Mouse (Mus musculus): ENCODE data around the gene Slc45a3. TPM values are rescaled to one million over a fixed set of nuclear protein-coding genes. Genes with fewer than 3 reads are reported as not detected.

Gene Slc45a3
- polyA plus RNA-seq, 1 experiment from 2014 or later: 2.1 TPM

DNA sequence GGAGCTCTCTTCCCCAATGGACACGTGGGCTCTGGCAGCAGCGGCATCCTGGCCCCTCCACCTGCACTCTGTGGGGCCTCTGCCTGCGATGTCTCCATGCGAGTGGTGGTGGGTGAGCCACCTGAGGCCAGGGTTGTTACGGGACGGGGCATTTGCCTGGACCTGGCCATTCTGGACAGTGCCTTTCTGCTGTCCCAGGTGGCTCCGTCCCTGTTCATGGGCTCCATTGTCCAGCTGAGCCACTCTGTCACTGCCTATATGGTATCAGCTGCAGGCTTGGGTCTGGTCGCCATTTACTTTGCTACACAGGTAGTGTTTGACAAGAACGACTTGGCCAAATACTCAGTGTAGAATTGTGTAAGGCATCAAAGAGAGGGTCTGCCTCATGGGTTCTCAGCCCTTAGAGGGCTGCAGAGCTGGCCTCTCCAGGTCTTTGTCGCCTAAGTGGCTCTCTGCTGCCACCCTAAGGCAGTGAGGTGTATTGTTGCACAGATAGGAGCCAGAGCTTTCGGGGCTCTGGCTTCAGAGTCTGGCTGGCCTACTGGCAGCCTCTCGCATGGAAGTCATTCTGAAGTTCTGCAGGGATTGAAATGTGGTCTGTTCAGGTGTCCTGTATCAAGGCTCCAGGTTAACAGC, 18.7 kb downstream of the Slc45a3 start:
- DNase-seq (ENCODE audit: low spot score): peak; percentile 83
- no peaks in the 10 kb centered on the region for H3K27me3 ChIP-seq (replicated peaks; ENCODE audit: control insufficient read depth, insufficient read depth, low read length)
- no peaks in the 10 kb centered on the region for H3K36me3 ChIP-seq (ENCODE audit: control insufficient read depth, insufficient read depth, low read length)
- no peaks in the 10 kb centered on the region for H3K9me3 ChIP-seq (ENCODE audit: control insufficient read depth, low read length)
- no peak overlapping the region for H3K4me3 ChIP-seq (ENCODE audit: low read depth, low read length)
- H3K4me2 ChIP-seq (ENCODE audit: low read length): no peak overlapping the region
- no peak overlapping the region for H3K27ac ChIP-seq (ENCODE audit: low read depth)
- WGBS: 53% methylated on average over 12 of the region's 12 CpGs
- no peaks in the 10 kb centered on the region for H3K4me1 ChIP-seq (replicated peaks; ENCODE audit: control insufficient read depth, insufficient read depth, low read length)
- peak; percentile 32; the same call in 1 of the 2 replicates for ATAC-seq (replicated peaks; ENCODE audit: low FRiP score, low TSS enrichment, low read depth)
- no peak overlapping the region for H3K9ac ChIP-seq (ENCODE audit: low read length)

- no peak overlapping the region for H3K4me3 ChIP-seq (ENCODE audit: low read depth, low read length)
- H3K9ac ChIP-seq (ENCODE audit: low read length): no peak overlapping the region
- no peaks in the 10 kb centered on the region for H3K36me3 ChIP-seq (ENCODE audit: control insufficient read depth, insufficient read depth, low read length)
- no peaks in the 10 kb centered on the region for H3K9me3 ChIP-seq (ENCODE audit: control insufficient read depth, low read length)
- no peak overlapping the region for H3K27ac ChIP-seq (ENCODE audit: low read depth)
- H3K27me3 ChIP-seq (replicated peaks; ENCODE audit: control insufficient read depth, insufficient read depth, low read length): no peaks in the 10 kb centered on the region
- H3K4me2 ChIP-seq (ENCODE audit: low read length): no peak overlapping the region
- DNase-seq (ENCODE audit: low spot score) (peak; percentile 87), ATAC-seq (replicated peaks; ENCODE audit: low FRiP score, low TSS enrichment, low read depth) (peak; percentile 33; the same call in 1 of the 2 replicates)
- no peaks in the 10 kb centered on the region for H3K4me1 ChIP-seq (replicated peaks; ENCODE audit: control insufficient read depth, insufficient read depth, low read length)
- WGBS: 15% methylated on average over 5 of the region's 5 CpGs
Measured at GRCm38 (mm10) chr1:131982907-131983306, 20.1 kb downstream of the Slc45a3 start.

DNA sequence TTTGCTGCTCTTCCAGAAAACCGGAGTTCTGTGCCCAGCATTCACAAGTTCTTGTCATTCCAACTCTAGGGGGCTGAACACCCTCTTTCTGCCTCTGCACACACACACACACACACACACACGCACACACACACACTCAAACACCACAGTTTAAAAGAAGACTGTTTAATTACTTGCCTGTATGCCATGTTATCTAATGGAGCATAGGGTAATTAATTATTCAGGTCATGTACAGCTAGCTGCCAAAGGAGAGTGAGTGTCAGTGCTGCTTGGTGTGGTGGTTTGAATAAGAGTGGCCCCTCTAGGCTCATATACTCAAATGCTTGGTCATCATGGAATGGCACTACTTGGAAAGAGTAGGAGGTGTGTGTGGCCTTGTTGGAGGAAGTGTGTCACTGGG, 21.0 kb downstream of the Slc45a3 start:
- no peaks in the 10 kb centered on the region for H3K4me1 ChIP-seq (replicated peaks; ENCODE audit: control insufficient read depth, insufficient read depth, low read length)
- no peaks in the 10 kb centered on the region for H3K9me3 ChIP-seq (ENCODE audit: control insufficient read depth, low read length)
- ATAC-seq (replicated peaks; ENCODE audit: low FRiP score, low TSS enrichment, low read depth): no peak
- H3K9ac ChIP-seq (ENCODE audit: low read length): no peak overlapping the region
- no peak overlapping the region for H3K27ac ChIP-seq (ENCODE audit: low read depth)
- H3K27me3 ChIP-seq (replicated peaks; ENCODE audit: control insufficient read depth, insufficient read depth, low read length): no peaks in the 10 kb centered on the region
- no peaks in the 10 kb centered on the region for H3K36me3 ChIP-seq (ENCODE audit: control insufficient read depth, insufficient read depth, low read length)
- DNase-seq (ENCODE audit: low spot score): no peak
- WGBS: 72% methylated on average over 2 of the region's 2 CpGs
- H3K4me3 ChIP-seq (ENCODE audit: low read depth, low read length): no peak overlapping the region
- H3K4me2 ChIP-seq (ENCODE audit: low read length): no peak overlapping the region

DNA sequence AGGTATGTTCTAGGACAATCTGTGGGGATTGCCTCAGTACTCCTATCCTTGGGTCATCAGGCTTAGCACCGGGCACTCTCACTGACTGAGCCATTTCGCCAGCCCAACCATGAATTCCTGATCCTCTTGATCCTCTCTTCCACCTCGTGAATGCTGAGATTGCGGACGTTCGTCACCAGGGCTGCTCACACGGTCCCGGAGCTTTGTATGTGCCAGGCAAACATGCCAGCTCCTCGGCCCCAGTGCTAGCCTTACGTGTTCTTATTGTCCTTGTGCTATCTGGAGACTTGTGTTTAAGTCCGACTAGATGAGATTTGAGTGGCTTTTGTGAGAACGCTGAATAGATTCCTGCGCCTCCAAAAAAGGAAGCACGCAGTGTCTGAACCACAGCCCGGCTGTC, 24.7 kb downstream of the Slc45a3 start:
- 69% methylated on average over 15 of the region's 15 CpGs for WGBS
- Histone ChIP-seq H3K36me3 (ENCODE audit: control insufficient read depth, insufficient read depth, low read length) (no peaks in the 10 kb centered on the region), H3K9me3 (ENCODE audit: control insufficient read depth, low read length) (no peaks in the 10 kb centered on the region), H3K27ac (ENCODE audit: low read depth) (no peak overlapping the region), H3K4me1 (replicated peaks; ENCODE audit: control insufficient read depth, insufficient read depth, low read length) (no peaks in the 10 kb centered on the region), H3K9ac (ENCODE audit: low read length) (no peak overlapping the region), H3K27me3 (replicated peaks; ENCODE audit: control insufficient read depth, insufficient read depth, low read length) (no peaks in the 10 kb centered on the region), H3K4me2 (ENCODE audit: low read length) (no peak overlapping the region), H3K4me3 (ENCODE audit: low read depth, low read length) (no peak overlapping the region)
- no peak for ATAC-seq (replicated peaks; ENCODE audit: low FRiP score, low TSS enrichment, low read depth)
- no peak for DNase-seq (ENCODE audit: low spot score)

DNA sequence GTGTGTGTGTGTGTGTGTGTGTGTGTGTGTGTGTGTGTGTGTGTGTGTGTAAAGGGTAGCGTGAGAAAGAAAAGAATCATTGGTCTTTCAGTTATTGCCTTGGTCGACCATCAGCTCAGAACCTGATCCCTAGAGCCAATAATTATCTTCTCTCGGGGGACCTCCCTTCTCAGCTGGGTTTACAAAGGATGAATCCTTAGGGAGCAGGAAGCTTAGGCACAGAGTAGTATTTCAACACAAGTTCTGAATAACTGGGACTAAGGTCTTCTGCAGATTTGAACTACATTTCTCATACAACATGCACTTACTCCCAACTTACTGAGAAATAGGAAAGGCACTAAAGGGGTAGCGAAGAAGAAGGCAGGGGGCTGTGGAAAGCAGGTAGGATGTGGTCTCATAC, 26.7 kb downstream of the Slc45a3 start:
- WGBS: 71% methylated on average over 4 of the region's 4 CpGs
- no peaks in the 10 kb centered on the region for H3K27me3 ChIP-seq (replicated peaks; ENCODE audit: control insufficient read depth, insufficient read depth, low read length)
- no peak for ATAC-seq (replicated peaks; ENCODE audit: low FRiP score, low TSS enrichment, low read depth)
- H3K4me1 ChIP-seq (replicated peaks; ENCODE audit: control insufficient read depth, insufficient read depth, low read length): no peaks in the 10 kb centered on the region
- H3K36me3 ChIP-seq (ENCODE audit: control insufficient read depth, insufficient read depth, low read length): no peaks in the 10 kb centered on the region
- no peak overlapping the region for H3K27ac ChIP-seq (ENCODE audit: low read depth)
- DNase-seq (ENCODE audit: low spot score): no peak
- H3K4me2 ChIP-seq (ENCODE audit: low read length): no peak overlapping the region
- no peak overlapping the region for H3K4me3 ChIP-seq (ENCODE audit: low read depth, low read length)
- no peaks in the 10 kb centered on the region for H3K9me3 ChIP-seq (ENCODE audit: control insufficient read depth, low read length)
- H3K9ac ChIP-seq (ENCODE audit: low read length): no peak overlapping the region

DNA sequence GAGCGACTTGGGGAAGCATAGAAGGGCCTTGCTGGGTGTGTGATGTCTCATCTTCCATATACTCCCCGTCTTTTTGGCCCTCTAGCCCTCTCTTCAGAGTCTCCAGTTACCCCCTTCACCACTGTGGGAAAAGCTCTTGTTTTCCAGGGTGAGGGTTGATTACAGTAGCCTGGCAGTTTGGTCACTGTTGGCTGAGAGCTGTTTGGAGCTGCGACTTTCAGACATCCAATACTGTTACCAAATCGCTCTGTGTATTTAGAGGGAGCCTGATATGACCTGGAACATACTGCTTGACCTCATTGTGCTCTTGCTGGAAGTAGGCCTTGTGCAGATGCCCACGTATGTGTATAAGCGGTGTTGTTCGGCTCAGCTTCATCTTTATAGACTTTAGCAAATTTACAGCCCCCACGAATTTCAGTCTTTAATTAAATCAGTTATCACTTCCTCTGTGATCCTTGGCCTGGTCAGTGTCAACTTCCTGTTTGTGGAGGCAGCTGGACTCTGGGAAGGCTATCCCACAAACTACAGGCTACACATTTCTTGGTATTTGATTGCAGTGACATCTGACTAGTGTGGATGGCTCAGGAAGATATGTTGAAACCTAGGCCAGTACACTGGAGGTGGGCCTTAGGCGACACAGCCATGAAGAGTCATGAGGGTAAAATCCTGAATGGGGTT, 27.5 kb downstream of the Slc45a3 start:
- Histone ChIP-seq H3K27ac (ENCODE audit: low read depth) (no peak overlapping the region), H3K36me3 (ENCODE audit: control insufficient read depth, insufficient read depth, low read length) (no peaks in the 10 kb centered on the region), H3K4me3 (ENCODE audit: low read depth, low read length) (no peak overlapping the region), H3K27me3 (replicated peaks; ENCODE audit: control insufficient read depth, insufficient read depth, low read length) (no peaks in the 10 kb centered on the region), H3K4me2 (ENCODE audit: low read length) (no peak overlapping the region), H3K9me3 (ENCODE audit: control insufficient read depth, low read length) (no peaks in the 10 kb centered on the region), H3K9ac (ENCODE audit: low read length) (no peak overlapping the region), H3K4me1 (replicated peaks; ENCODE audit: control insufficient read depth, insufficient read depth, low read length) (no peaks in the 10 kb centered on the region)
- ATAC-seq (replicated peaks; ENCODE audit: low FRiP score, low TSS enrichment, low read depth) (no peak), DNase-seq (ENCODE audit: low spot score) (no peak)
- WGBS: 81% methylated on average over 9 of the region's 9 CpGs

GRCm38 (mm10) chr1:131992561-131993001, 29.8 kb downstream of the Slc45a3 start:
- no peak for ATAC-seq (replicated peaks; ENCODE audit: low FRiP score, low TSS enrichment, low read depth)
- no peak overlapping the region for H3K27ac ChIP-seq (ENCODE audit: low read depth)

DNA sequence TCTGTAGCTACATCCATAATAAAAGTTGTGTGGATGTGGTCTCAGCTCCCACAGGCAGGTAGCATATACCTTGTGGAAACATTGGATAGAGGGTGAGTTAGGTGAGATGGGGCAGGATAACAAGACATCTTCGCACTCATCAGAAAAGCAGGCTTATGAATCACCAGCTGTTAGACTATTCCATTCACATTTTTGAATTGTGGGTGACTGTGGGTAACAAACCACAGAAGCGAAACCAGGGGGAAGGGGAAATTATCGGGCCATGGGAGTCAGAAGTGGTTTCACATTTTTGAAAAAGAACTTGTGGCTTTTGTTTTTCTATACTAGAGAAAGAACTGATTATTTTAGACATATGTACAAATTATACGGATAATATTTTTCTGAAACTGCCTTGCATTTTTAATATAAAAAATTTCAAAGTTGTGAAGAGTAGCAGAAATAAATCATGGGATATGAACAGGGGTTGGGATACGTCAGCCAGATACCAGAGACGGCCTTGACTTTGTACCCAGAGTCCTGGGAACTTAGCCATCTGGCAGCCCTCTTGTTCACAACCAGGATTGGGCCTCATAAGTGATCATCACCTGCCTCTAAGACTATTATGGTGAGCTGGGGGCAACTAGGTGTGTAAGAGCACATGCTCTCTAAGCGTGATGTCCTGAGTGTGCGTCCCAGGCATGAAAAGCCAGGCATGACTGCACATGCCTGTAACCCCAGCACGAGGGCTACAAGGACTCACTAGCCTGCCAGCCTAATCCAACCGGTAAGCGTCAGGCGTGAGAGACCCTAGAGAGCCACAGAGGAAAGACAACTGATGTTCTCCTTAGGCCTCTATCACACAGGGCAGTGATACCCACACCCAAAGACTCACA, 30.6 kb downstream of the Slc45a3 start:
- H3K4me2 ChIP-seq (ENCODE audit: low read length): no peak overlapping the region
- whole genome bisulfite sequencing: 85% methylated on average over 12 of the region's 12 CpGs
- no peak overlapping the region for H3K4me3 ChIP-seq (ENCODE audit: low read depth, low read length)
- ATAC-seq (replicated peaks; ENCODE audit: low FRiP score, low TSS enrichment, low read depth) (no peak), DNase-seq (ENCODE audit: low spot score) (no peak)
- H3K36me3 ChIP-seq (ENCODE audit: control insufficient read depth, insufficient read depth, low read length): no peaks in the 10 kb centered on the region
- H3K27ac ChIP-seq (ENCODE audit: low read depth): no peak overlapping the region
- H3K9me3 ChIP-seq (ENCODE audit: control insufficient read depth, low read length): no peaks in the 10 kb centered on the region
- no peak overlapping the region for H3K9ac ChIP-seq (ENCODE audit: low read length)
- H3K27me3 ChIP-seq (replicated peaks; ENCODE audit: control insufficient read depth, insufficient read depth, low read length): no peaks in the 10 kb centered on the region
- no peaks in the 10 kb centered on the region for H3K4me1 ChIP-seq (replicated peaks; ENCODE audit: control insufficient read depth, insufficient read depth, low read length)

More at GRCm38 (mm10) chr1:131992561-131993001, 29.8 kb downstream of the Slc45a3 start:
- no peak for DNase-seq (ENCODE audit: low spot score)
- 72% methylated on average over 7 of the region's 7 CpGs for WGBS
- no peaks in the 10 kb centered on the region for H3K27me3 ChIP-seq (replicated peaks; ENCODE audit: control insufficient read depth, insufficient read depth, low read length)
- H3K9ac ChIP-seq (ENCODE audit: low read length): no peak overlapping the region
- no peak overlapping the region for H3K4me2 ChIP-seq (ENCODE audit: low read length)
- H3K9me3 ChIP-seq (ENCODE audit: control insufficient read depth, low read length): no peaks in the 10 kb centered on the region
- H3K36me3 ChIP-seq (ENCODE audit: control insufficient read depth, insufficient read depth, low read length): no peaks in the 10 kb centered on the region
- H3K4me3 ChIP-seq (ENCODE audit: low read depth, low read length): no peak overlapping the region
- no peaks in the 10 kb centered on the region for H3K4me1 ChIP-seq (replicated peaks; ENCODE audit: control insufficient read depth, insufficient read depth, low read length)

Measured in intestine, embryonic 14.5 days (tissue).